Mouse (Mus musculus): Measurements from ENCODE around the gene Hey2. TPM values are rescaled to one million over a fixed set of nuclear protein-coding genes. Genes with fewer than 3 reads are reported as not detected.
A peak's percentile ranks its signal among the peaks of the same experiment; 100 is the strongest.

Hey2 gene
- polyA plus RNA-seq (2015; fragmentation: Nextera tagmentation; extraction: Ambion mirVana): 3.0 and 3.6 TPM in 2 replicates

- peak; percentile 99 for ATAC-seq (replicated peaks)
- Histone ChIP-seq H3K4me3 (peak within 1 kb of the TSS; percentile 76), H3K27ac (replicated peaks) (peak within 1 kb of the TSS; percentile 47; the same call in 1 of the 2 replicates), H3K9me3 (no peaks in the 10 kb centered on the region), H3K27me3 (peaks cover 51% of the 10 kb centered on the region), H3K36me3 (no peaks in the 10 kb centered on the region), H3K4me2 (replicated peaks) (peak within 1 kb of the TSS; percentile 76), H3K9ac (replicated peaks) (peak within 1 kb of the TSS; percentile 46), H3K4me1 (peaks cover 24% of the 10 kb centered on the region)
- under 1% methylated on average over 68 of the region's 70 CpGs for WGBS
Observed at GRCm38 (mm10) chr10:30842643-30843437, at the start of gene Hey2. Gene Hey2 (minus strand): TSS chr10:30842801.

- H3K36me3 ChIP-seq: no peaks in the 10 kb centered on the region
- peaks cover 5% of the 10 kb centered on the region; the same call in 1 of the 2 replicates for H3K4me1 ChIP-seq
- WGBS: 35% methylated on average over 4 of the region's 4 CpGs
- H3K4me3 ChIP-seq: no peak overlapping the region
- H3K27me3 ChIP-seq: no peaks in the 10 kb centered on the region
- H3K4me2 ChIP-seq (replicated peaks): no peak overlapping the region
- no peak overlapping the region for H3K27ac ChIP-seq (replicated peaks)
- H3K9me3 ChIP-seq: no peaks in the 10 kb centered on the region
- no peak for ATAC-seq (replicated peaks)
- H3K9ac ChIP-seq (replicated peaks): no peak overlapping the region
Observed at GRCm38 (mm10) chr10:30883085-30883760, 40.6 kb upstream of the Hey2 start.

- Histone ChIP-seq H3K27me3 (no peaks in the 10 kb centered on the region), H3K27ac (replicated peaks) (no peak overlapping the region), H3K4me1 (peaks cover 5% of the 10 kb centered on the region; the same call in 1 of the 2 replicates), H3K9ac (replicated peaks) (no peak overlapping the region), H3K4me3 (no peak overlapping the region), H3K9me3 (no peaks in the 10 kb centered on the region), H3K36me3 (no peaks in the 10 kb centered on the region), H3K4me2 (replicated peaks) (no peak overlapping the region)
- no peak for ATAC-seq (replicated peaks)
- 94% methylated on average over 10 of the region's 10 CpGs for WGBS
Observed at GRCm38 (mm10) chr10:30881109-30881508, 38.5 kb upstream of the Hey2 start.

GRCm38 (mm10) chr10:30845101-30845825 is 2.7 kb upstream of the Hey2 start:
- Histone ChIP-seq H3K9ac (replicated peaks) (no peak overlapping the region), H3K27me3 (peaks cover 51% of the 10 kb centered on the region), H3K4me1 (peaks cover 24% of the 10 kb centered on the region), H3K27ac (replicated peaks) (no peak overlapping the region), H3K4me2 (replicated peaks) (no peak overlapping the region), H3K9me3 (no peaks in the 10 kb centered on the region), H3K4me3 (no peak overlapping the region), H3K36me3 (no peaks in the 10 kb centered on the region)
- 9% methylated on average over 13 of the region's 13 CpGs for WGBS
- no peak for ATAC-seq (replicated peaks)

- peaks cover 51% of the 10 kb centered on the region for H3K27me3 ChIP-seq
- H3K9ac ChIP-seq (replicated peaks): peak overlapping the region; percentile 25
- peaks cover 24% of the 10 kb centered on the region for H3K4me1 ChIP-seq
- 0 out of 2 replicates have a peak overlapping the region, but pooled peaks have one; percentile 28 for H3K27ac ChIP-seq (replicated peaks)
- H3K9me3 ChIP-seq: no peaks in the 10 kb centered on the region
- peak overlapping the region; percentile 76 for H3K4me3 ChIP-seq
- no peaks in the 10 kb centered on the region for H3K36me3 ChIP-seq
- peak overlapping the region; percentile 76 for H3K4me2 ChIP-seq (replicated peaks)
- 3% methylated on average over 30 of the region's 30 CpGs for WGBS
- ATAC-seq (replicated peaks): no peak
Observed at GRCm38 (mm10) chr10:30844191-30845010, 1.8 kb upstream of the Hey2 start.

GRCm38 (mm10) chr10:30843438-30844190 is 1.0 kb upstream of the Hey2 start:
- Histone ChIP-seq H3K9me3 (no peaks in the 10 kb centered on the region), H3K4me1 (peaks cover 24% of the 10 kb centered on the region), H3K4me2 (replicated peaks) (peak overlapping the region; percentile 76), H3K27me3 (peaks cover 51% of the 10 kb centered on the region), H3K27ac (replicated peaks) (peak overlapping the region; percentile 47; the same call in 1 of the 2 replicates), H3K36me3 (no peaks in the 10 kb centered on the region), H3K9ac (replicated peaks) (peak overlapping the region; percentile 25; the same call in 1 of the 2 replicates), H3K4me3 (peak overlapping the region; percentile 76)
- under 1% methylated on average over 21 of the region's 21 CpGs for WGBS
- 0 out of 2 replicates have a peak, but pooled peaks have one; percentile 14 for ATAC-seq (replicated peaks)

GRCm38 (mm10) chr10:30842228-30842627 is 373 bp downstream of the Hey2 start:
- WGBS: 0% methylated on average over 29 of the region's 29 CpGs
- Histone ChIP-seq H3K9ac (replicated peaks) (peak overlapping the region; percentile 46), H3K9me3 (no peaks in the 10 kb centered on the region), H3K4me3 (peak overlapping the region; percentile 76), H3K27me3 (peaks cover 51% of the 10 kb centered on the region), H3K4me1 (peaks cover 24% of the 10 kb centered on the region), H3K4me2 (replicated peaks) (peak overlapping the region; percentile 76), H3K36me3 (no peaks in the 10 kb centered on the region), H3K27ac (replicated peaks) (no peak overlapping the region)
- peak; percentile 69 for ATAC-seq (replicated peaks)

GRCm38 (mm10) chr10:30840824-30841223 is 1.8 kb downstream of the Hey2 start:
- Histone ChIP-seq H3K9me3 (no peaks in the 10 kb centered on the region), H3K27me3 (peaks cover 40% of the 10 kb centered on the region), H3K4me3 (peak overlapping the region; percentile 76; the same call in 1 of the 2 replicates), H3K4me1 (peaks cover 24% of the 10 kb centered on the region), H3K27ac (replicated peaks) (no peak overlapping the region), H3K9ac (replicated peaks) (no peak overlapping the region), H3K36me3 (no peaks in the 10 kb centered on the region), H3K4me2 (replicated peaks) (peak overlapping the region; percentile 76; the same call in 1 of the 2 replicates)
- WGBS: 80% methylated on average over 5 of the region's 5 CpGs
- ATAC-seq (replicated peaks): no peak

- H3K4me3 ChIP-seq: no peak overlapping the region
- peaks cover 13% of the 10 kb centered on the region; the same call in 1 of the 2 replicates for H3K27me3 ChIP-seq
- WGBS: 7% methylated on average over 1 of the region's 1 CpGs
- no peak for ATAC-seq (replicated peaks)
- H3K9me3 ChIP-seq: no peaks in the 10 kb centered on the region
- H3K27ac ChIP-seq (replicated peaks): no peak overlapping the region
- peaks cover 10% of the 10 kb centered on the region for H3K4me1 ChIP-seq
- H3K36me3 ChIP-seq: no peaks in the 10 kb centered on the region
- H3K4me2 ChIP-seq (replicated peaks): no peak overlapping the region
- H3K9ac ChIP-seq (replicated peaks): no peak overlapping the region
Observed at GRCm38 (mm10) chr10:30838188-30838587, 4.4 kb downstream of the Hey2 start.

- peak; percentile 87 for ATAC-seq (replicated peaks)
- H3K27me3 ChIP-seq: no peaks in the 10 kb centered on the region
Observed at GRCm38 (mm10) chr10:30825049-30825448, 17.6 kb downstream of the Hey2 start.

More at GRCm38 (mm10) chr10:30825049-30825448, 17.6 kb downstream of the Hey2 start:
- Histone ChIP-seq H3K36me3 (no peaks in the 10 kb centered on the region), H3K9me3 (no peaks in the 10 kb centered on the region), H3K4me1 (no peaks in the 10 kb centered on the region), H3K27ac (replicated peaks) (no peak overlapping the region), H3K4me3 (no peak overlapping the region), H3K9ac (replicated peaks) (no peak overlapping the region), H3K4me2 (replicated peaks) (no peak overlapping the region)
- WGBS: 3% methylated on average over 1 of the region's 1 CpGs

Data from forebrain, embryonic 15.5 days (tissue).